11 mouse cellular contexts compared by ENCODE assay signal in the genomic region with DNA sequence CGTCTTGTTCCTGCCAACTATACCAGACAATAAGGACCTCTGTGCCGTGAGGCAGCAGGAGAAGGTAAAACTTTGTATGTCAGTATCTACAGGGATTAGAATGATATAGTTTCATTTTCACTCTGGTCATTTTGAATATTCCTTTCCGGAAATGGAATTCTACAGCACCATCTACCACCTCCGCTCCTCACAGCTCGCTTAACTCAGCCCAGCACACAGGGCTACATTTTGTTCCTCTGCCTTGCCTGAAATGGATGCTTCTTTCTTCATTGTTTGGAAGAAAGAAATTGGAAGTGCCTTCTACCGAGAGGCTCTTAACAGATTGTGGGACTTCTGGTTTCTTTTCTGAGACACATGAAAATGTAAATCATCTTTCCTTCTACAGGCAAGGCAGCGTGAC.
DNase-seq lines count a peak whose midpoint lies in the region; ATAC-seq and TF ChIP-seq lines count a peak whose summit lies in the region.
"Had no signal": no experiment of that assay in that cellular context is flagged by ENCODE, and none has a peak within 500 bp of the region (broad histone marks: within the 10 kb centered on the region; RNA-seq: fewer than 3 reads in every experiment).

No protein-coding gene starts in this region.

- TF ChIP-seq CTCF in left cerebral cortex, adult 2 months (IDR thresholded peaks at IDR 0.05): no peak
- no peak for TF ChIP-seq CTCF in hindbrain, postnatal 0 days (IDR thresholded peaks at IDR 0.05; ENCODE audit: low read depth)

- H3K9me3 ChIP-seq in forebrain, embryonic 15.5 days: no peaks in the 10 kb centered on the region
- no peaks in the 10 kb centered on the region for H3K9me3 ChIP-seq in hindbrain, postnatal 0 days (ENCODE audit: low read length)

- intact Hi-C loops in left cerebral cortex, adult 2 months (cut with DNase I): loop anchor here (2.0 to 5.0 kb wide), 3 partner anchors 213 to 823 kb away; no protein-coding TSS in a partner anchor
- intact Hi-C loops in left cerebral cortex, postnatal 4 days (cut with DNase I): loop anchor here (5.0 to 10.0 kb wide), 3 partner anchors 64 to 406 kb away; no protein-coding TSS in a partner anchor

- DNase-seq in adrenal gland, postnatal 14 days: peak; percentile 7
- no peak for DNase-seq in adrenal gland, postnatal 25 days
- DNase-seq in left cerebral cortex, adult 2 months (ENCODE audit: extremely low spot score in 1 of 2, low spot score in 2 of 2): no peak
- DNase-seq in left cerebral cortex, postnatal 4 days: no peak
- DNase-seq in 416B (ENCODE audit: low read depth): peak; percentile 22
- no peak for DNase-seq in hindbrain, postnatal 0 days (ENCODE audit: low spot score)
- DNase-seq: cerebellum, postnatal 36 days; heart, postnatal 4 days; kidney, adult 8-10 months had no signal

- 32% methylated on average over 7 of the region's 7 CpGs for whole genome bisulfite sequencing in forebrain, embryonic 15.5 days
- 69% methylated on average over 7 of the region's 7 CpGs for WGBS in hindbrain, postnatal 0 days

- H3K27ac ChIP-seq in left cerebral cortex, adult 2 months: peak overlapping the region; percentile 57; the same call in 1 of the 2 replicates
- no peak overlapping the region for H3K27ac ChIP-seq in forebrain, embryonic 15.5 days (replicated peaks)
- no peak overlapping the region for H3K27ac ChIP-seq in hindbrain, postnatal 0 days

- 0 out of 2 replicates have a peak overlapping the region, but pooled peaks have one; percentile 1 for H3K4me3 ChIP-seq in left cerebral cortex, adult 2 months
- no peak overlapping the region for H3K4me3 ChIP-seq in forebrain, embryonic 15.5 days
- no peak overlapping the region for H3K4me3 ChIP-seq in hindbrain, postnatal 0 days (ENCODE audit: low read length)

- no peak for ATAC-seq in forebrain, embryonic 15.5 days (replicated peaks)
- no peak for ATAC-seq in hindbrain, postnatal 0 days
- no peak for ATAC-seq in monocyte, adult 5-6 weeks (replicated peaks; ENCODE audit: insufficient number of reproducible peaks, low FRiP score, low TSS enrichment, poor library complexity, severe bottlenecking)

- H3K4me2 ChIP-seq in forebrain, embryonic 15.5 days (replicated peaks): peak overlapping the region; percentile 23
- no peak overlapping the region for H3K4me2 ChIP-seq in hindbrain, postnatal 0 days (ENCODE audit: low read depth, low read length)

- no peak overlapping the region for H3K9ac ChIP-seq in forebrain, embryonic 15.5 days (replicated peaks)
- H3K9ac ChIP-seq in hindbrain, postnatal 0 days (replicated peaks; ENCODE audit: low read length): no peak overlapping the region

- H3K4me1 ChIP-seq in forebrain, embryonic 15.5 days: peaks cover 5% of the 10 kb centered on the region; the same call in 1 of the 2 replicates
- H3K4me1 ChIP-seq in hindbrain, postnatal 0 days (ENCODE audit: insufficient read depth, low read length): no peaks in the 10 kb centered on the region

- no peaks in the 10 kb centered on the region for H3K27me3 ChIP-seq in forebrain, embryonic 15.5 days
- no peaks in the 10 kb centered on the region for H3K27me3 ChIP-seq in hindbrain, postnatal 0 days (ENCODE audit: insufficient read depth, low read length)

- no peaks in the 10 kb centered on the region for H3K36me3 ChIP-seq in forebrain, embryonic 15.5 days
- no peaks in the 10 kb centered on the region for H3K36me3 ChIP-seq in hindbrain, postnatal 0 days (ENCODE audit: insufficient read depth, low read length)

Comparison
In these comparisons a context has a peak if more than half of its experiments do, and no peak if none do; other contexts are left out.
1. DNase-seq: peak in adrenal gland, postnatal 14 days (single experiment) and 416B (single experiment); none in adrenal gland, postnatal 25 days (single experiment), left cerebral cortex, adult 2 months (0 of 2), left cerebral cortex, postnatal 4 days (single experiment) and hindbrain, postnatal 0 days (single experiment).